Mouse (Mus musculus) spleen, postnatal 14 days (tissue): ENCODE measurements around the gene AC124502.3.

ENCODE experiments used
- DNase-seq, 2 experiments: peaks; one replicate each; pipeline ENCODE4 v3.0.0; 2021 to 2022; ENCODE audit warnings: low spot score in 2 of 2

Gene AC124502.3

DNA sequence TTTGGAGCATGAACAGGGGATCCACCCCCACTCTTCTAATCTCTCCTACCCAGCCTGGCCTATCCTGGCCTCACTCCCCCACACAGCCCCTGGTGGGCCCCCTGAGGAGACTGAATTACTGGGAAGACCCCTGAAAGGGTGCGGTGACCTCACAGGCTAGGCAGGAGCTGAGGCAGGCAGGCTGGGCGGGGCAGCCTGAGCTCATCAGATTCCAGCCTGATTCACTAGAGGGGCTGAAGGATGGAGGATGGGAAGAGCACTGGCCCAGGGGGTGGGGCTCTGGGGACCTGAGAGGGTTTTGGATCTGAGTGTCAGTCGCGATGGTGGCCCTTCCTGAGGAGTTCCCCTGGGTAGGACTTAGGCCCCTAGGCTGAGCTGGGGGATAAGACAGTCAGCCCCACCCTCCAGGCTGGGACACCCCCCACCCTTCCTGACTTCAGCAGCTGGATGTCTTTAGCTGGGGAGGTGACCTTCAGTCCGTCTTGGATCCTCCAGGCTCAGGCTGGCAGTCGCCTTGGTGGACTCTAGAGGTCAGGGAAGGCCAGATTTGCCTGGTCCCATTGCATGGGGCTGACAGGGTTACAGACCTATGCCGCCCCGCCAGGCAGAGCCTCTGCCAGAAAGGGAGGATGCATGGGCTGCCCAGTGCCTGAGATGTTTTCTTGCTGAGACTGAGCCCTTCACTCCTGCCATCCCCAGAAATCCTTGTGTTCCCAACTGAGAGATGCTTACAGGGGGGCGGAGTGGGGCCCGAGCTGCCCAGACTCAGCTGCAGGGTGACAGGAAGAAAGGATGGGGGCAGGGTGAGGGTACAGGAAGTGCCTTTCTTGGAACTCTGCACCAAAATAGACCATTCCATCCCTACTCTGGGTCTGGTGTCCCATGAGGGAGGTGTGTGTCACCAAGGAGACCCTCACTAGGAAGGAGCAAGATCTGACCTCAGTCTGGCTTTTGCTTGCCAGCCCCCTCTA is 20.4 kb downstream of the AC124502.3 start:
- DNase-seq: no peak

DNA sequence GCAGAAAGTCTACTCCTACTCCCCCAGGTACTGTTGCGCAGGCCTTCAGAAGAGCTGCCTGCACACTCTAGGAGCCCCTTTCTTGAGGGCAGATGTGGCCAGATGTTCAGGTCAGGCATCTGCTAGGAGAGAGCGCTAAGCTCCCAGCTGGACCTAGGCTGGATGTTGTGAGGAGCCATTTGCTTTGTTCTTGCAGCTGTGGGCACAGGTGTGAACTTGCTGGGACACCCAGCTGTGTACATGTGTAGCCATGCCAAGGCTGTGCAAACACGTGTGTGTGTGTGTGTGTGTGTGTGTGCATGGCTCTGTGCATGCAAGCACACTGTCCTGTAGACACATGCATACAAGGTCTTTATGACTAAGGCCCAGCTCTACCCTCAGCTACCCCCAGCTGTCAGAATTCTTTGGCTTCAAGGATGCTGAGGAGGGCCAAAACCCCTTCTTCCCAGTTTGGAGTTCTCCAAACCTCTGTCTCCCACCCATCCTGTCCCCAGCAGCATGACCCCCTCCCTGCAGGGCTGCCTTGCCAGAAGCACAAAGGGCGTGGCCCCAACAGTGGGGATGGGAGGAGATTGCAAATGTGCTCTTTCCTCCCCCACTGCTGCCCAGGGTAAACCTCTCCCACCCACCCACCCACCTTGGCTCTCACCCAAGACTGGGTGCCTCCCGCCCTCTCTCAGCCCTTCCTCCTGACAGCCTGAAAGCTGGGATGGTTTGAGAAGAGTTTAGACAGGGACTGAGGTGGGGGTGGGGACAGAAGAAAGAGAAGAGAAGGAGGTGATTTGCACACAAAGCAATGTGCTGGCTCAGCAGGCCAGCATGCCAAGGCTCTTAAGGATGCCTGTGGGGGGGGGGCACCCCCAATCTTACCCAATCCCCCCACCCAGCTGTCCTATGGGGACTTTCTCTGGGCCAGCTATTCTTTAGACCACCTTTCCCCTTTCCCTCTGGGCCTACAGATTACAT is 22.0 kb downstream of the AC124502.3 start:
- no peak for DNase-seq

DNA sequence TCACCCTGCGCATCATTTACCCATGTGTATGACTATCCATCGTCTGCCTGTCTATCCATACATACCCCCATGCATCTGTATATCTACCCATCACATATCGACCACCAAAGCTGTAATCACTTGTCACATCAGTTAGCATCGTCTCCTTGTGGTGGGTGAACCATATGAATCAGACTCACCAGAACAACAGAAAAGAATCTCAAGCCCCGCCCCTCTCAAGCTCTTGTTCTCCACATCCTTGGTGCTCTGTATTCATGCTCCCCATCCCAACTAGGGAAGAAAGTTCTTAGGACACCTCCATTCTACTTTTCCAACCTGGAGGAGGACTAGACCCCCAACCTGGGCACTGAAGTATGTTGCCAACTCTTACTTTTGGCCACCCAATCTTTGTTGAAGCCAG is 23.4 kb downstream of the AC124502.3 start:
- no peak for DNase-seq

DNA sequence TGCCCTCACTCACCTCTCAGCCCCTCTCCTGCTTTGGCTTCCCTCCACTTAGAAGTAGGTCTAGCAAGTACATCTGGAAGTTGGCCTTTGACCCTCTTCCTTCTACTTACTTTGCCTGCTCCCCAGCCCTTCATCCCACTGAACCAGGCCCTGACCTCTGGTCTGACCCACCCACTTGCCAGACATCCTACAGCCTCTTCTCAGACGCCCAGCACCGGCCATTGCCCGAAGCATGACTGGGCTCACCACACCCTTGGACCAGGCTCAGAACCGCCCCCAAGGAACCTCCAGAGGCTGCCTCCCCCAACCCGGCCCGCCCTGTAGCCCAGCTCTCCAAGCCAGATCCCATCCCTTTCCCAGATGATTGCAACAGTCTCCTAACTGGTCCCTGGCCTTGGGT is 23.8 kb downstream of the AC124502.3 start:
- no peak for DNase-seq

DNA sequence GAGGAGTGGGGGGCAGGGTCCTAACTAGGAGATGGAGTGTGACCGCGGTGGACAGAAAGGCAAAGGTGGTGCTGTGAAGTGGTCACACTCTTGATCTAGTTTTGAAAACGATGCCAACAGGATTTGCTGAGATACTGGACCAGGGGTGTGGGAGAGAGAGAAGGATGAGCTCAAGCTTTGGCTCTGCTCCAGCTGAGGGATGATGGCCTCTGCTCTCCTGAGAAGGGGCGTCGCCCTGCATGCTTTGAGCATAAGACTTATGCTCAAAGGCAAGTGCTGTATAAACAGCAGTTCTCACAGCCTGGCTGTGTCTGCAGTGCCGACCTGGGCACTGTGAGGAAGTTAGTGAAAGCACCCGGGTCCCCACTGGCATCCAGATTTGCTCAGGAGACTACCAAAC is 26.4 kb downstream of the AC124502.3 start:
- no peak for DNase-seq

DNA sequence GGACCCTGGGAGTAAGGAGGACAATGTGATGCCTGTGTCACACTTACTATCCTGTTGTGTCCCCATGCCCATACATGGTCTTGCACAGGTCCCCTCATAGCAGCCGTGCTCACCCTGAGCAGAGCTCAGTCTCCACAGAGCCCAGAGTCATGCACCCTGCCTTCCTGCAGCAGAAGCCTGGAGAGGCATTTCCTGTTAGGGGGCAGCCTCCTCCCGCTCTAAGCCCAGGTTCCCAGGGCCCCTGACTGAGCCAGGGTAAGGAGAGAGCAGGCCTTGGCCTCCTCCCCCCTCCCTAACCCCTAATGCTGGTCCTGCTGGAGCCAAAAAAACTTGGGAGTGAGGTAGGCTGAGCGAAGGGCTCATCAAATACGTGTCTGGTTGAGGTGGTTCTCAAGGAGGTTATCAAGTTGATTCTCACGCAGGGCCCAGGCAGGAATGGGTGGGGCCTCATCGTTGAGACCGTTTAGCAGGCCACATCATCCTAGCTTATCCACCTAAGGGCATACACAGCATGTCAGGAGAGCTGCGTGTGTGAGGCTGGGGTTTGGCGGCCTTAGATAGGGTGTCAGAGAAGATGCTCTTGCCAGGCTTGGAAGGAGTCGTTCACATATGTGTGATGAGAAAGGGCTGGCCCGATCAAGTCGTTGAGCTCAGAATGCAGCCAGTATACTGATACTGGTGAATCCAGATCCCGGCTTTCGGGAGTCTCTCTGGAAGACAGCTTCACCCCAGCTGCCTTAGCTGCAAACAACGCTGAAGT is 28.5 kb downstream of the AC124502.3 start:
- no peak for DNase-seq

DNA sequence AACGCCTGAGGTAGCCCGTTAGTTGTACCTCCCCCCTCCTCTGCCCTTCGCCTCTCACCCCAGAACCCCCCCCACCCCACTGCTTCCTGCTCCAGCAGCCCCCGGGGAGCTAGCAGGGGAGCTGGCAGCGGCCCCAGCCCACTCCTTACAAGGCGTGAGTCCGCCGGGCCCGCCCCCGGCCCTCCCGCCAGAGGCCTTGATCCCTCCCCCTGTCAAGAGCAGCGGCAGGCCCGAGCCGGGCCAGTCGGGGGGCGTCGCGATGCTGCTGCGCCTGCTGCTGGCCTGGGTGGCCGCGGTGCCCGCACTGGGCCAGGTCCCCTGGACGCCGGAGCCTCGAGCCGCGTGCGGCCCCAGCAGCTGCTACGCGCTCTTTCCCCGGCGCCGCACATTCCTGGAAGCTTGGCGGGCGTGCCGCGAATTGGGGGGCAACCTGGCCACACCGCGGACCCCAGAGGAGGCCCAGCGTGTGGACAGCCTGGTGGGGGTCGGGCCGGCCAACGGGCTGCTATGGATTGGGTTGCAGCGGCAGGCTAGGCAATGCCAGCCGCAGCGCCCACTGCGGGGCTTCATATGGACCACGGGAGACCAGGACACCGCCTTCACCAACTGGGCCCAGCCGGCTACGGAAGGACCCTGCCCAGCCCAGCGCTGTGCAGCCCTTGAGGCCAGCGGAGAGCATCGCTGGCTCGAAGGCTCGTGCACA is 29.3 kb downstream of the AC124502.3 start, which contains the start of gene Cd248:
Gene Cd248, plus strand, starts transcription at position 212 of the 703 bp plus-strand sequence.
- DNase-seq: no peak

DNA sequence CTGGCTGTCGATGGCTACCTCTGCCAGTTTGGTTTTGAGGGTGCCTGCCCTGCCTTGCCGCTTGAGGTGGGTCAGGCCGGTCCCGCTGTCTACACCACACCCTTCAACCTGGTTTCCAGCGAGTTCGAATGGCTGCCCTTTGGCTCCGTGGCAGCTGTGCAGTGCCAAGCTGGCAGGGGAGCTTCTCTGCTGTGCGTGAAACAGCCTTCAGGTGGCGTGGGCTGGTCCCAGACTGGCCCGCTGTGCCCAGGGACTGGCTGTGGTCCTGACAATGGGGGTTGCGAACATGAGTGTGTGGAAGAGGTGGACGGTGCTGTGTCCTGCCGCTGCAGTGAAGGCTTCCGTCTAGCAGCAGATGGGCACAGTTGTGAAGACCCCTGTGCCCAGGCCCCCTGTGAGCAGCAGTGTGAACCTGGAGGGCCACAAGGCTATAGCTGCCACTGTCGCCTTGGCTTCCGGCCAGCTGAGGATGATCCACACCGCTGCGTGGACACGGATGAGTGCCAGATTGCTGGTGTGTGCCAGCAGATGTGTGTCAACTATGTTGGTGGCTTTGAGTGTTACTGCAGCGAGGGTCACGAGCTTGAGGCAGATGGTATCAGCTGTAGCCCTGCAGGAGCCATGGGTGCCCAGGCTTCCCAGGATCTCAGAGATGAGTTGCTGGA is 30.0 kb downstream of the AC124502.3 start:
- no peak for DNase-seq

DNA sequence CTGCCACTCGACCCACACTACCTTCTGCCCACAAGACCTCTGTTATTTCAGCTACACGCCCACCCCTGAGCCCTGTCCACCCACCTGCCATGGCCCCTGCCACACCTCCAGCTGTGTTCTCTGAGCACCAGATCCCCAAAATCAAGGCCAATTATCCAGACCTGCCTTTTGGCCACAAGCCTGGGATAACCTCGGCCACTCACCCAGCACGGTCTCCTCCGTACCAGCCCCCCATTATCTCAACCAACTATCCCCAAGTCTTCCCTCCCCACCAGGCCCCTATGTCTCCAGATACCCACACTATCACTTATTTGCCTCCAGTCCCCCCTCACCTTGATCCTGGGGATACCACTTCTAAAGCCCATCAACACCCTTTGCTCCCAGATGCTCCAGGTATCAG is 30.8 kb downstream of the AC124502.3 start:
- no peak for DNase-seq

DNA sequence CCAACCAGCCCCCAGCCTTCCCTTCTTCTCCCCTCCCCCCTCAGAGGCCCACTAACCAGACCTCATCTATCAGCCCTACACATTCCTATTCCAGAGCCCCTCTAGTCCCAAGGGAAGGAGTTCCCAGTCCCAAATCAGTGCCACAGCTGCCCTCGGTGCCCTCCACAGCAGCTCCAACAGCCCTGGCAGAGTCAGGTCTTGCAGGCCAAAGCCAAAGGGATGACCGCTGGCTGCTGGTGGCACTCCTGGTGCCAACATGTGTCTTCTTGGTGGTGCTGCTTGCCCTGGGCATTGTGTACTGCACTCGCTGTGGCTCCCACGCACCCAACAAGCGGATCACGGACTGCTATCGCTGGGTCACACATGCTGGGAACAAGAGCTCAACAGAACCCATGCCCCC is 31.3 kb downstream of the AC124502.3 start:
- no peak for DNase-seq

DNA sequence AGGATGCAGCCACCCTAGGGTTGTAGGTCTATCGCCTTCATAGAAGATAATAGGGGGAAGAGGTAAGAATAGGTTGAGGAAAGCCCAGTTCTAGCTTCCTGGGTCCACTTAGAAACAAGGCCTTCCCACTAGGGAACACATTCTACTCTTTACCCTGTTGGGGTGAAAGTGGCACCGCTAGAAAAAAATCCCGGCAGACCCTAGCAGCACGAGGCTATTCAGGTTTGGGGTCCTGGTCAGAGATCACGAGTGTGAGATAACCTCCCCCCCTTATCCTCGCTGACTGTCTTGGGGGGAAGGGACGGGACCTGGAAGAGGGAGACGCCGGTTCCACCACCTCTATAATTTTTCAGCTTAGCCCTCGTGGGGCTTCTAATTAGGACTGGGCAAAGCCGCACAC is 32.4 kb downstream of the AC124502.3 start:
- no peak for DNase-seq

DNA sequence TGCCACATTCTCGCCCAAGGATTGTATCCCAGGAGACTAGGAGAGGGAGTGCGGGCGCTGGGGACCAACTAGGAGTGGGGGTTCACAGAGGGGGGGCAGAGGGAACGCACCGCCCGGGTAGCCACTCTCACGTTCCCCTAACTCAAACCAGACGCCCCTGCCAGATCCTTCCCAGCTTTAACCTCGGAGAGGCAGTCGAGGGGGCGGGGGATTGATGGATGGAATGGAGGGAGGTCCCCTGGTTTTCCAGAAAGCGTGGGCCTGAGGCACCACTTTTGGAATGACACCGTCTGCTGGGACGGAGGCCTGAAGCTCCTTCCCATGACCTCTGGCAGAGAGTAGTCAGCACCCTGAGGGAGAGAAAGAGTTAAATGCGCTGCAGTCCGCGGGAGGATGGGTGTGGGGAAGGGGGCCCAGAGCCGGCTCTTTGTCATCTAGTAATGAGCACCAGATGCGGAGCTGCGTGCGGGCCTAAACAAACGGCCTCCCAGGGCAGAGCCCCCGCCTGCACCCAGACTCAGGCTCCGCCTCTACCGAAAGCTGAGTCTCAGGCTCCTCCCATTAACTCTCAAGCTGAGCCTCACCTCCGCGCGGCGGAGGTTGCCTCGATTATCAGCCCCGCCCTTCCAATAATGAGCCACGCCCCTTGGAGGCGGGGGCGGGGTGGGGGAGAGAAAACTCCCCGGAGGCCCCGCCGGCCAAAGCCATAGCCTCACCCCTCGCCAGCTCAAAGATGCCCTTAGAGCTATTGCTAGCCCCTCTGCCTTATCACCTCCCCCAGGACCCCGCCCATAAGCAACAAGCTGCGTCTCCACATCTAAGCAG is 33.1 kb downstream of the AC124502.3 start:
- peak; percentile 48 to 67 for DNase-seq

DNA sequence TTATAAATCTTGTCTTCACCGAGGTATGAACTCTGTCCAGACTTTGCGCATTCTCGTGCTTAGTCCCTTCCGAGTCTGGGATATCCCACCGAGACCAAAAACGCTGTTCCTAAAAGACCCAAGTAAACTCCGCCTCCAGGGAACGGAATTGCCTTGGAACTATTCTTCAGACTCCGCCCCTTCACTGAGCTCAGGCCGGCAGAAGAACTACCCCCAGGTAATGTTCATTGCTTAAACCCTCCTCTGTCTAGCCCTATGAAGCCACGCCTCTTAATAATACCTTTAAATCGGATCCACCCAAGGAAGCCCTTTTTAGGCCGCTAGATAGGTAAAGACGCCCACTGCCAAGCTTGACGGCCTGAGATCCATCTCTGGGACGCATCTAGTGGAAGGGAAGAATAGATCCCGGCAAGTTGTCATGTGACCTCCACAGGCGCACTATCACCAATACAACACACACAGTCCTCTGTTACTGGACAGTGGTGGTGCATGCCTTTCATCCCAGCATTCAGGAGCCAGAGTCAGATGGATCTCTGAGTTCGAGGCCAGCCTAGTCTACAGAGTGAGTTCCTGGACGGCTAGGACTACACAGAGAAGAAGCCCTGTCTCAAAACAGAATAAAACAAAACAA is 33.8 kb downstream of the AC124502.3 start:
- DNase-seq: no peak

DNA sequence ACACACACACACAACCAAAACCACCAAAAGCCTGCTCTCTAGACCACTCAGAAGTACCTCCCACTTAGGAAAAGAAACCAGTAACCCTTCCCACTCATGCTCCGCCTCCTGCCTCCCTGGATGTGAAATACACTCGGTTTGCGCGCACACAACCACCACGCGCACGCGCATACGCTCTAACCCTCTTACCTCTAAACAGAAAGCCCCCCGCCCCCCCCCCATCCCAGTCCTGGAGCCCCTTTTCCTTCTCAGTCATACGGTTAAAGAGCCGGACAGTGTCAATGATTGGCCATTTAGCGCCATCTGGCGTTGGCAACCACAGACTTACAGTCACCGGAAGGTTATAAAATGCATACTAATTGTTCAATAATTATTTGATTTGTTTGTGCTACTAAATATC is 34.3 kb downstream of the AC124502.3 start:
- DNase-seq: peak in 1 of 2 experiments; percentile 61

DNA sequence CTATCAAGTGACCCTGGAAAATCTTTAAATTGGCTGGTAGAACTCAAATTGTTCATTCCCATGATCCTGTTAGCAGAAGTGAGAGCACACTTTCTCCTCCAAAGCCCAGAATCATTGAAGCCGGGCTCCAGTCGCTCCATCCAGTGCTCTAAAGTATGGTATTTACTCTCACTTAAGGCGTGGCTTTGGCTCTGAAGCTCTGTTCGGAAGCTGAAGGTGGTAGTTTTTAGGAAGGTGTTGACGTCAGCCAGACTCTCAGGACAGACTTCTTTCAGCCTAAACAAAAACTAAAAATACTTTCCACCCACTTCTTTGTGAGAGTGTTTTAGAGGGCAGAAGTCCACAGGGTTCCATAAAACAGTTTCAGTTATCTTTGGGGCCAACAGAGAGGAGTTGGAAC is 34.8 kb downstream of the AC124502.3 start:
- DNase-seq: no peak

DNA sequence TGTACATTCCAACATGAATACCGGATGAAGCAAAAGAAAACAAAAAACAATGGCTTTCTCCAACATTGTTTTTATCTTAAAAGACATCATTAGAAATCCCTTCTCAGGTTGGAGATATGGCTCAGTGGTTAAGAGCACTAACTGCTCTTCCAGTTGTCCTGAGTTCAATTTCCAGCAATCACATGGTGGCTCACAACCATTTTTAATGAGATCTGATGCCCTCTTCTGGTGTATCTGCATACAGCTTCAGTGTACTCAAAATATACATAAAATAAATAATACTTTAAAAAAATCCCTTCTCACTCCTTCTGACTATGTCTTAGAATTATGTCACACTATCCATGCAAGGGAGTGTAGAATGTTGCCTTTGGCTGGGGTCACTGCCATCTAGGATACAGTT is 40.6 kb downstream of the AC124502.3 start:
- DNase-seq: no peak

DNA sequence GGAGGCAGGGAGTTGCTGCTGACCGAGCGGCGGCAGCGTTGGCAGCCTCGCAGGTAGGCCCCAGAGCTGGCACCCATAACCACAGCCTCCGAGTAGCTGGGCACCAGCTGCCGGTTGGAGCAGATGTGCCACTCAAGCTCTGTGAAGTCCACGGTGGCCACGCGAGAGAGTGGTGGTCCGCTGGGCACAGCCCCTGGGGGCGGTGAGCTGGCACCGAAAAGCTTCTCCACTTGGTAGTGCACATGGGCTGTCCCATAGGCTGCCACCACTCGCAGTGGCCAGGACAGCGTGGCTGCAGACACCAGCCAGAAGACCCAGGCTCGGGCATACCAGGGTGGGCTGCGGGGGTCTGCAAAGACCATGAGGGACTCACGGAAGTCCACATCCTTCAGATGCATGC is 43.3 kb downstream of the AC124502.3 start:
- no peak for DNase-seq

DNA sequence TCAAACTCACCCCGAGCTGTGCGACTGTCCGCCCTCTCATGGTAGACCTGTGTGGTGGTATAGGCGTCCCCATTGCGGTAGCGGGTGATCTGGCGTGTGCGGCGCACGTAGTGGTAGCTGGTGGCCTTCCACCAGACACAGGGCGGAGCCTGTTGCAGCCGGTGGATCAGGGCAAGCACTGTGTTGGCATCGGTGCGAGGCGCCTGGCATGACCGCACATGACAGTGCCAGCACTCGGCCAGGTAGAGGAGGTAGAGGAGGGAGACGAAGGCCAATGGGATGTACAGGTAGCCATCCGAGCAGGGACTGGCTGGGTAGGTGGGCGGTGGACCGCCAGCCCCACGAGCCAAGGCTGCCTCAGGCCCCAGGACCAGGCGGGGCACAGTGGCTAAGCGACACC is 43.9 kb downstream of the AC124502.3 start:
- no peak for DNase-seq
